Mouse (Mus musculus): ENCODE results near the gene Pdlim5.

The Pdlim5 gene

DNA sequence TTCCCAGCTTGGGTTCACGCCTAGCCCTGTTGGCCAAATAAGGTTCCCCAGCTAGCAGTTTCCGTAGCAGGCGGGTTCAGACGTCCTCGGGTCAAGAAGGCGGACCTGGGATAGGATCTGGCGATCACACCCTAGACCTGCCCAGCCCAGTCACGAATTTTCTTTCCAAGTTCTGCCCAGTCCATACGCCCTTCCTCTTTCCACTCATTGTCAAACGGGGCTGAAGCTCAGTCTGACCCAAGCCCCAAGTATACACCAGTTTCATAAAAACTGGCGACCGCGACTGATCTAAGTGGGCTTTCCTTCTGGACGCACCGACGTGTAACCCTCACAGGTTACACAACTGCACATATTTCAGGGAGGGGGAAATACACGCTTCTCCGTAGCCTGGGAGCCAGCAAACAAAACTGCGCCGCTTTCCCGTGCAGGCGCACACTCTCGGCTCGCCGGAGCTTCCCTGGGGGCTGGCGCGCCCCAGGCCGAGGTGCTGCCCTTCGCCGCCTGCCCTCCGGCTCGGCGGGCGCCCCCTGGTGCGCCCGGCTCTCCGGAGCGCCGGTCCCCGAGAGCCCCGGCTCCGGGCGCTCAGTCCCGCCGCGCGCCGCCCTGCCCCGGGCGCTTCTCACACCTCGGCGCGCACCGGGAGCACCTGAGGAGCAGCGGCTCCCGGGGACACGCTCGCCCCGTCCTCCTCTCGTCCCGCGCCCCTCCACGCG lies 544 bp downstream of the Pdlim5 start:
- DNase-seq (ENCODE audit: low read depth) = peak; percentile 37

DNA sequence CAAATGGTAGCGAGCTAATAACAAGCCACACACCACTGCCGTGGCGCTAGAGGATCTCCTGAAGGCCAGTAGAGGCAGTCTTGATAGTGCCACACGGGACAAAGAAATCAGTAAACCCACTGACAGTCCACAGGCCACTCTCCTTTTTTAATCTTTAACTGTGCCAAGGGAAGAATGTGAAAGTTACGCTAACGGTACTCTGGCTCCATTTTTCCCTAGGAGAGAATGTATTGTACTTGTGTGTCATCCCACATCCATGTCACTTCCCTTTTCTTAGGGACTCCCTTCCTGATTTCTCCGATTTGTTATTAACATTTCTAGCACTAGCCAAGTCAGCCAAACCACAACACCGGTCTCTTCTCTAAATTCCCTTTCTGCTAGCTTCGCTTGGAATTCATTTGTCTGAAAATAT lies 1.5 kb downstream of the Pdlim5 start:
- peak; percentile 2 for DNase-seq (ENCODE audit: low read depth)

DNA sequence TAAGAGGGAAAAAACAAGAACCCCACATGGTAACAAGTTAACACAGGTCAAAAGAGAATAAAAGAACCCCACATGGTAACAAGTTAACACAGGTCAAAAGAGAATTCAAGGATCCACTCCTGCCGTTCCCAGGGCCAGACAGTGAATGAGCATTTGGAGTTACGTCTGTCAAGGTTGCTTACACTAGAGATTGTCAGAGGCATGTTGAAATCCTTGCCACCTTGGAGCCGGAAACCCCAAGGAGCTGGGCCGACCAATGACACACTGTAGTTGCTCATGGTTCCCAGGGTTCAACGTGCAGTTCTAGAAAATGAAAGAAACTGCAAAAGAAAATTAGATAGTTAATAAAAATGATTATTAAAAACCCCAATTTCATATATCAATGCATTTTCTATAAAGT lies 4.0 kb downstream of the Pdlim5 start:
- no peak for DNase-seq (ENCODE audit: low read depth)

DNA sequence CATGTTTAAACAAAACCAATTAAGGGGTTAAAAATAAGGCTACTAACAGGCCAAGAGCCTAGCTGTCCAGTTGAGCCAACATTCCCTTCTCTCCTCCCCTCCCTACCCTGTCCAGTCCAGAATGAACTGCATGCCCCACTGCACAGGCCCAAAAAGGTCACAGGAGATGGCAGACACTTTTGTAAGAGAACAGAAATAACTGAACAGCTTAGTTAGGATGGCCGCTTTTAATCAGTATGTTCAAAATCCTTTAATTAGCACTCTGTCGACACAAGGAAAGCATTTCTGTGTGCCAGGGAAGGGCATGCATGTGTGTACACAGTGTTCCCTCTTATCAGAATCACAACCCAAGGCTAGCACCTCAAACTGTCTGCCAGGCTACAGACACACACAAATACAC lies 5.2 kb downstream of the Pdlim5 start:
- no peak for DNase-seq (ENCODE audit: low read depth)

DNA sequence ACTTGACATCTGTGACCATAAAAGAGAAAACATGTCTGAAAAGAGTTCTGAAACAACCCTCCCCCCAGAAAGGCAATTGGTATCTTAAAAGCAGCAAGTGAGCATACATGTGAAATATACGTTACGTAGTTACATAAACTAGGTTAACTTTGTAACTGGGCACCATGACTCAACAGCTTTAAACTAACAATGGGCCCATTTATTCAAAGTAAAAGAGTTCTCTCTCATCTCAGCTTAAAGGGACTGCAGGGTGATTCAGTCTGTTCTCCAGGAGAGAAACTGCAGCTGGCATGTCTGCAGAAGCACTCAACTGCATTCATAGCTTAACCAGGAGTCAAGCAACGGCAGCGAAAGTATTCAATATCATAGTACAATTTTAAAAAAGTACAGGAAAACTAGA lies 7.3 kb downstream of the Pdlim5 start:
- no peak for DNase-seq (ENCODE audit: low read depth)

DNA sequence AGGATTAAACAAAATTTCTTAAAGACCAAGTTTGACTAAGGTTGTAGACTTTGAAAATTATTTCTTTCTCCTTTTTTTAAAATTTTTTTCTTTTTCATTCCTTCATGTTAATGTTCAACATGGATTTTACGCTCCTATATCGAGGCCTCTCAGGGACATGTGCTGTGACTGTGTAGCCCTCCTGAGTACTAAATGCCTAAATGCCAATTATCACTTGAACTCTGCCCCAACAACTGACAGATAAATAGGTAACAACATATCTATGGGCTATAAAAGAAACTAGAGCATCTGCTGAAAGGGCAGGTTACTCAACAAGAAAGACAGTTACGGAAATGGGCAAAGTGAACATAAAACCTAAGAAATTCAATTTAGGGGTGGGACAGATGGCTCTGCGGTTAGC lies 9.0 kb downstream of the Pdlim5 start:
- no peak for DNase-seq (ENCODE audit: low read depth)

DNA sequence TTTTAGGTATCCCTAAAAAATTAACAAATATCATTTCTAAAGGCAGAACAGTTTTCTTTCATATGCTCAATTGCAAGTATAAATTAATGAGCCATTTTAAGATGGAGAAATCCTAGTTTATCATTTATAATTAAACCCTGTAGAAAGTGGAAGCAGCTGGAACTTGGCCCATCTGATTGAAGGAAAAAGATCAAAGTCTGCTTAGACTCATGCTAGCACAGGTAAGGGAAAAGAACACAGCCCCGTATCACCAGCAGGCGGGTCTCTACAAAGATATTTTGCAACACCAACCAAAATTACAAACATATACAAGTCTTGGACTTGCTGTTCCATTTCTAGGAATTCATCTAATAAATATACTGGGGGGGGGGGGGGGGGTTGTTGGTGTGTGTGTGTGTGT lies 9.8 kb downstream of the Pdlim5 start:
- DNase-seq (ENCODE audit: low read depth) = no peak

DNA sequence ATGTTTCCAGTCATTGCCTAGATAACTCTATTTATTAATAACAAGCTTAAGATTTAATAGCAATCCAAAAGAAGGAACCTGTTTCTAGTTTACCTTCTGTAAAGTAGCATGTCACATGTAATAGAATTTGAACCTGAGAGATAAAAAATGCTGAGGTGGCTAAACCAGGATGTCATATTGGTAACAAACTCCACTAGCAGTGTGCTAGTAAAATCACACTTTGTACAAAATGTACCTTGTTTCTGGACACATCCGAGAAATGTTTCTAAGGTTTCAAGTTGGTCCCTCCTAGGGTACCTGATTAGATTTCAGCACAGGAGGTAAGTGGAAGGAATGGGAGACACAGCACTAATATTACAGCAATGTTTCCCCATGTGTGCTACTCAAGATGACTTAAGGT lies 18.9 kb downstream of the Pdlim5 start:
- DNase-seq (ENCODE audit: low read depth) = no peak

DNA sequence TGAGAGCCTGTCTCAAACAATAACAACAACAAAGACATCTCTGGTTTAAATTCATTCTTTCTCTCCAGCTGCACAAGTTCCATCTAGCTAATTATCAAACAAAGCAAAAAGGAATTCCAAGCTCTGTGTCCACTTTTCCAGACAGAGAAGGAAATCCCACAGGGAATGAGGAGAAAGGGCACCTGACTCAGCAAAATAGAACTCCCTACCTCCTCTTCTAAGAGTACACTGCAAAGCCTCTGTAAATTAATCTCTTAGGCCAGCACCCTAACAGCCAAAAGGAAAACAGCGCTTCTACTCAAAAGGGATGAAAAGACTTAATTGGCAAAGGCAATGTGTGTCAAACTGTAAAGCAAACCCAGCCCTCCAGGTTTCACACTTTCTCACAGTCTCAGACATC lies 20.4 kb downstream of the Pdlim5 start:
- no peak for DNase-seq (ENCODE audit: low read depth)

DNA sequence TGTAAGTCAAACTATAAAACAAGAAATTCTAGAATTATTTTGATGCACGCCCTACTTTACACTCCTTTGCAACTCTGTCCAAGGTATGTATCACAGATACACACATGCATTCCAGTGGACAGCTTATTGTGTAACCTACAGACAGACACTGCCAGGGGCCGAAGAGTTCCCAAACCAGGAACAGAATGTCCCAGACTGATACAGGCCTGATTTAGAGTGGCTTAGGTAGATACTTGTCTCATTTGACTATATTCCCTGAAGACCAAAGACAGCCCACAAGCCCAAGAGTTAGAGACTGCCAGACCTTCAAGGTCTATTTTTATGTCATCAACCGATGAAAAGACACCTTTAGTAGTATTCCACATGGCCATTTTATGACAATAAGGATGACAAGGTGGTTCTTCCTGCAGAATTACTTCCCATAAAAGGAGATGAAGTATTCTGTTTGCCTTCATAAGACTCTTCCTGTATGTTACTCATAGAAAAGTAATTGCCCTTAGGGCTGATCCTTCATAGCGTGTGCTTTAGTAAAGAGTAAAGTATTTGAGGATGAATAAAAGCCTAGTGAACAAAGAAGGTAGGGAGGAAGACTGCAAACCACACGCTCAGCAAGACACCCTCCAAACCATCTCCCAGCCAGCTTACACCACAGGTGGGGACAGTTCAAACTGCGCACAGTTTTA lies 22.9 kb downstream of the Pdlim5 start:
- DNase-seq (ENCODE audit: low read depth) = no peak

DNA sequence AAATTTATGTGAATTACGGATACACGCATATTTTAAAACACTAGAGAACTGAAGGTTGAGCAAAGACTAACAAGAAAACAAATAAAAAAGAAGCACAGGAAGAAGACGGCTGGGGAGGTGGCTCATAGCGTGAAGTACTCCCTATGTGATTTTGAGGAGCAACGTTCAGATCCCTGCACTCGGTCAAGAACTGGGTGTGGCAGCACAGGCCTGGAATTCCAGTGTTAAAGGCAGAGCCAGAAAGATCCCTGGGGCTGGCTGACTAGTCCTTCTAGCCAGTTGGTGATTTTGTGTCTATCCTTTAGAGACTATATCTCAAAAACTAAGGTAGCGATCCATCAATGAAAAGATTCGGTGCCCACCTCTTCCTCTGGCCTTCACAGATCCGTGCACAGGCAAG lies 27.1 kb downstream of the Pdlim5 start:
- DNase-seq (ENCODE audit: low read depth) = no peak

DNA sequence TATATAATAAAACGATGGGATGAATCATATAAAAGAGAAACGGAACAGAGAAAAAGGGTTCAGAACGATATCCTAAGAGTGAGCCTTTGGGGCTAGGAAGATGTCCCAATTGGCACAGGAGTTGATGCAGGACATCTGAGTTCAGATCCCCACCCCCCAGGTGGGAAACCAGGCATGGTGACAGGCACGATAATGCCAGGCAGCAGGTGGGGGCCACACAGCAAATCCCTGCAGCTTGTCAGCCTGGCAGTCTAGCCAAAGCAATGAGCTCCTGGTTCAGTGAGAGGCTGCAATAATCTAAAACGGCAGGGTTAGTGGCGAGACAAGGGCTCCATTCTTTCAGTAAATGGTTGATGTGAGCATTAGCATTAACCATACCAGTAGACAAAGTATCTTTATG lies 33.4 kb downstream of the Pdlim5 start:
- DNase-seq (ENCODE audit: low read depth) = no peak

DNA sequence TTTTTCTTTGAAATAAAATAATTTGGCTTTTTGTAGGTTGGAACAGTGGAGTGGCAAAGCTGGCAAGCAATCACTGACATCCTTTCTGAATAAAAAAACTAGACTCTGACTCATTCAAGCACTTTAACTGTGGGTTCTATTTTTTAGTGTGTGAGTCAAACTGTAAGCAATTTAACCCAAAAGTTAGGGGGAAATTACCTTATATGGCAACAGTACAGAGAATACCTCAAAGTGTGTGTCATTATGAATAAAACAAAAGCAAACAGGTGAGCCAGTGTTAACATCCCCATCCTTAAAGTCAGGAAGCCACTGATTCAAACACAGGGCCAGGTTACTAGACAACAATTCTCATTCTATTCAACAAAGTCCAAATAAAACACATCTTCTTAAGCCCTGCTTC lies 36.5 kb downstream of the Pdlim5 start:
- no peak for DNase-seq (ENCODE audit: low read depth)

DNA sequence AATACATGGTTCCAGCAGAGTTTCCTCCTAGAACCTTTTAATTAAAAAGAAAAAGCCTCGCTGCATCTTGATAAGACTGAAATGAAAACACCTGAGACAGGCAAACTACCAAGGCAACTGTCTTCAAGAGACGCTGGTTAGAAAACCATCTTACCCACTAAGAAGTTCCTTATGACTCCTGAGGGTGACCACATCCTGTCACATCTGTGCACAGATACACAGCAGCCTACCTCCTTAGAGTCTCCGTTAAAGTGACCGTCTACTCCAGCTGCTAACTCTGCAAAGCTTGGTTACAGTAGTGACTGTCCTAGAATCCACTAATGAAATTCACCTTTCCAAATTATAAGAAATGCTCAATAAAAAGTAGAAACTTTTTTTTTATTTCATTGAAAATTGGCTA lies 38.8 kb downstream of the Pdlim5 start:
- DNase-seq (ENCODE audit: low read depth) = no peak

DNA sequence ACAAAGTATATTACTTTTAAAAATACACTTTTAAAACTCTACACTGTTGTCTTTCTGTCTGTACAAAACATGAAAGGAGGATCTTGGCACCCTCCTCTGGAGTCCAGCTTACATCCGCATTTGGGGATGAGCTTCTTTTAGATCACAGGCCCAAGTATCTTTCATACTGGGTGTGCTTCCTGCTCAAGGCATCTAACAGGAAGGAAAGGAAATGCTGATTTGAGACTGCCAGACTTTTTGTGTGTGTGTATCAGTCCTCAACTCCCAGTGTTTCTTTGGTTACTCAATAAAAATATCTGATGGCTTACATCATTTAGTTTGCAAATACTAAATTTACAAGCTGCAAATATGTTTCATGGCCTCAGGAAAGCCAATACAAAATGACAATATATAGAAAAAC lies 42.3 kb downstream of the Pdlim5 start:
- no peak for DNase-seq (ENCODE audit: low read depth)

DNA sequence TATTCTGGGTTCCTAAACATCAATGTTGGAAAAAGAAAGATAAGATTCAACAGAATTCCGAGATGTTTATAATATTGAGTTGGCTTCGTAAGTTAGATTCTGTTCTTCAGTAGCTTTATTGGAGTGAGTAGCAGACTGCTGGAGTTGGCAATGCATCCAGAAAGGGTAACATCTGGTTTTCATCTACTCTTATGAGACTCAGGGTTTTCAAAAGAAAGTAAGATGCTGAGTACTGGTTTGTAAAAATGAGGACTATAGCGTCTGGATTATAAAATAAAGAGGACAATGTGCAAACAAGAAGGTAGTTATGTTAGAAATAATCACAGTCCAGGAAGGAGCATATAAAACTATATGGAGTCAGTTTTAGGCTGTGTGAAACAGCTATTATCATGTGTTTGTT lies 45.0 kb downstream of the Pdlim5 start:
- DNase-seq (ENCODE audit: low read depth) = no peak

DNA sequence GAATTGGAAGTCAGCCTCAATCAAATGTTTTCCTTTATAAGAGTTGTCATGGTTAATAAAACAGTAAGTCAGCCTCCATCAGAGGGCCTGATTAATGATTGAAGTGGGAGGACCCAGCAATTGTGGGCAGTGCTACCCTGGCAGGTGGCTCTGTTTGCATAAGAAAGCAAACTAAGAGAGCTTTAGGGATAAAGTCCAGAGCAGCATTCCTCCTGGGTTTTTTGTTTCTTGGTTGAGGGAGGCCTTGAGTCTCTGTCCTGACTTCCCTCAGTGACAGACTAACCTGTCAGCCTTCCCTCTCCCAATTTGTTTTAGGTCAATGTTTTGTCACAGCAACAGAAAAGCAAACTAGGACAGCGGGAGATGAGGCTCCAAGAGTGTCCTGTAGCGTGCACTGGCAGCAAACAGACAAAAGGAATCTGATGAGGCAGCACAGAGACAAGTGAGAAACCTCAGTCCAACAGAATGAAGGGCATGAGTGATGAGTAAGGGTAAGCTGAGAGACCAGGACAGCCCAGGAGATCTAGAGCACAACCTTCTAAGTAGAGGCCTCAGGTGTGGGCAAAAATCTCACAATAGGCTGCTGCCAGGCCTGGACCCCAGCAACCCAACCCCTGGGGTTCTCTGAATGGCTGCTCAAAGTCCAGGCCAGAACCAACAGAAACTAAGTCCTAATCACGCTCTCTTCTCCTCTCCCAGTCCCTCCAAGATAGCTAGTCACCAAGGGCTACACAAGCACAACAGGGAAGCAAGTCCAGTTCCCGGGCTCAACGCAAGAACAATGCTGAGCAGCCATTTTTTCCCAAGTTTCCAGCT lies 46.5 kb downstream of the Pdlim5 start:
- no peak for DNase-seq (ENCODE audit: low read depth)

DNA sequence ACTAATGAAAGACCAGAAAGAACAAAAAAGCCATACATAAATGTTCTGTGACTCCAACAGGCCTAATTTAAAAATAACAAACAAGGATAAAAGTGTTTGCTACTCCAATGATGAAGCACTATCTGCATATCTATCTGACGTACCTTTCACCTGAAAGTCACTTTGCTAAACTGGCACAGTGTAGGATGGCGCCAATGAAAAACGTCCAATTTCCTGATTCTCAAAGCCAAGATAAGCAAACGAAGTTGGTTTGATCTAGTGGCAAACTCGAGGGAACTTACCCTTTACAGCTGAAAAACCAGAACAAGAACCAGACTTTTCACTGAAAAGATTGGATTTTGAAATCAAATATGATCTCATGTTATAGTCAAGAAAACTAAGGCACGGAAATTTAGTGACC lies 49.2 kb downstream of the Pdlim5 start:
- no peak for DNase-seq (ENCODE audit: low read depth)

DNA sequence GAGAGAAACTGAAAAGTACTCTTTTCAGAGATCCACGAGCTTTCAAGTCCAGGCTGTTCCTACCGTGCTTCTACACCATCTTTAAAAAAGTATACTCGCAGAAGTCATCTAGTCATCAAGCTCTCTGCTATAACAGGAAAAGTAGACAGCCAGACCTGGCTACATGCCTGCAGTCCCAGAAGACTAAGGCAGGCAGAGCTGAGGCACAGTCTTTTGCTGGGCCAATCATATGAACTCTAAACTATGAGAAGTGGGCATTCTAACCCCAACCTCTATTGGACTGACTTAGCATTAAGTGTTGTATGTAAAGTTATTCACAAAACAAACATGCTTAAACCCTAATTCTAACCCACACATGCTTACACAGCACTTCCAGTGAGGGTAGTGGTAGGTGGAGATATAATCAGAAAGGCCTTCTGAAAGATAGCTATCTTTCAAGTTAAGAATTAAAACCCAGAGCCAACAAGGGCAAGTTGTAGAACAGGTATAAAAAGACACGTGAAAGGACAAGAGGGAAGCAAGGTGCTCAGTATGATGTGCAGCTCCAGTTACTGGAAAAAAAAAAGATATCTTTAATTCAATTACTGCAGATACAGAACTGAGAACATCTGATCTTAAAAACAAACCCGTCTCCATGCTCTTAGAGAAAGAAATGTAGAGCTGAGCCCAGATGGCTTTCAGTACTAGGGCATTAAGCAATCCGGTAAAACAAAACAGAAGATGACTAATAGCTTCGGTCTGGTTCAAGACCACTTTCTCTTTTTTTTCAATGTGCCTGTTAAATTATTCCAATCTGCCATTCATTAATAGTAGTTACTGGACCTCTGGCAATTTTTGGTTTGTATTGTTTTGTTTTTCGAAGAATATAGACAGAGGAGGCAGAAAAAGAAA lies 50.0 kb downstream of the Pdlim5 start:
- no peak for DNase-seq (ENCODE audit: low read depth)

DNA sequence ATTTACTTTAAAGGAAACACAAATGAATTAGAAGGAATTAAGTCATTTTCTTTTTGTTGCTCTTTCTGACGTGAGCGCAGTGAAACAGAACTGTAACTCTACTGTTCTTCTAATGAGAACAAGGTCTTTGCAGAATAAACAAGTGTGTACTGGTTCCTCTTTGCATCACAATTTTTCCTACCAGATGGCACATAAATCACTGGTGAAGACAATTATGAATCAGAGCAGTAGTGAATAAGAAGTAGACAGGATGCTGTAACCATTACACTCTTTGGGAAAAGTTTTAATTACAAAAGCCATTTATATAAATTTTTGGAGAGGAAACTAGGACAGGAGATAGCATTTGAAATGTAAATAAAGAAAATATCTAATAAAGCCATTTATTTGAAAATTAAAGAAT lies 51.7 kb downstream of the Pdlim5 start:
- no peak for DNase-seq (ENCODE audit: low read depth)

DNA sequence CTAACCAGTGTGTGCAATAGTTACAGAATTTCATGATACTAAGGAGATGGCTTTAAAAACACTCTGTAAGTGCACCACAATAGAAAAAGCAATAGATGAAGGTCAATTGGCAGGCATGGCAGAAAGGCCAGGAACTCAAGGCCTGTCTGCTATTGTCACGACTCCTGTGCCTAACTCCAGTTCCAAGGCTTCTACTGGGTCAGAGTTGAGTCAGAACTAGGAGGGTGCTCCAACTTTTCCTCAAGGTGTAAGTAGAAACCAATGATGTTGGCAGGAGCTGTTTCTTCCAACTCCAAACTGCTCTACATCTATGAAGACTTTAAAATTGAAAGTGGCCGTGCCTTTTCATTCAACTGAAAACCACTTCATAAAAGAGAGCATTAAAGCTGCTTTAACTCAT lies 54.8 kb downstream of the Pdlim5 start:
- no peak for DNase-seq (ENCODE audit: low read depth)
